Mouse (Mus musculus): Measurements from ENCODE around the gene Camk1d.

GRCm38 (mm10) chr2:5267980-5268379 is 446.3 kb downstream of the Camk1d start:
- TF ChIP-seq CTCF (IDR thresholded peaks at IDR 0.05; ENCODE audit: borderline replicate concordance, insufficient read depth, low read depth, low read length) (no peak), POLR2A (IDR thresholded peaks at IDR 0.05; ENCODE audit: borderline replicate concordance, insufficient read depth, low read length) (no peak)
